Mouse (Mus musculus) cerebellum, postnatal 36 days (tissue): ENCODE measurements around the gene Nbas.
A peak's percentile ranks its signal among the peaks of the same experiment; 100 is the strongest.

Experiments
- DNase-seq, 2 experiments: peaks; one replicate each; pipeline ENCODE4 v3.0.0; 2021 to 2022; ENCODE audit warnings: mixed read lengths in 2 of 2

Nbas gene

DNA sequence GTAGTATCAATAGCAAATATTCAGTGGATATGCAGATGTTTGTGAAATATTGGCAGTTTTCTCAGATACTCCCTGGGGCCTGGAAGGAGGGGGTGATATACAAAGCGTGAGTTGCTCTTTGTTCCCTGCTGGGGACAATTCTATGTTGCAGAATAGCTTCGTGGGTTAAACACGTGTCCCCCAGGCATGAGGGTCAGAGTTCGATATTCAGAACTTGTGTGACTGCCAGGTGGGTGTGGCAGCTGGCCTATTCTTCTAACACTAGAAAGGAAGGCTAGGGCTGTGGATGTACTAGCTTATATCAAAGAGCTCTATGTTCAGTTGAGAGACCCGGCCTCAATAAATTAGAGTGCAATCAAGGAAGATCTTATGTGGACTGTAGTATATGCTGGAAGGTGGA, 274.9 kb downstream of the Nbas start:
- DNase-seq, result no peak

GRCm38 (mm10) chr12:13563646-13564289, 294.8 kb downstream of the Nbas start:
- no peak for DNase-seq

DNA sequence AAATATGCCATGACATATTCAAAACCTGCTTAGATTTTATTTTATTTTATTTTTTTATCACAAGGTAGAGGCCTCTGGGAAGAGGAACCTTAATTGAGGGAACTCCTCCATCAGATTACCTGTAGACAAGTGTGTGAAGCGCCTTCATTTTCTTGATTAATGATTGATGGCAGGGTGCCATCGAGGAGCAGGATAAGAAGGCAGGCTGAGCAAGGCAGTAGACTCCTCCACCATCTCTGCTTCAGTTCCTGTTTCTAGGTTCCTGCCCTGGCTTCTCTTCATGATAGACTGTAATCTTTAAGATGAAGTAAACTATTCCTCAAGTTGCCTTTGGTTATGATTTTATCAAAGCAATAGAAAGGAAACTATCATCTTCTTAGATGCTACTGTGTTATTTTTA, 295.4 kb downstream of the Nbas start:
- DNase-seq, result no peak

GRCm38 (mm10) chr12:13566421-13566820, 297.5 kb downstream of the Nbas start:
- no peak for DNase-seq

GRCm38 (mm10) chr12:13575158-13575557, 306.2 kb downstream of the Nbas start:
- DNase-seq, result no peak

- DNase-seq, result no peak
These were observed 307.0 kb downstream of the Nbas start for GRCm38 (mm10) chr12:13575605-13576600.

- DNase-seq, result no peak
These were observed 307.8 kb downstream of the Nbas start for GRCm38 (mm10) chr12:13576761-13577160.

DNA sequence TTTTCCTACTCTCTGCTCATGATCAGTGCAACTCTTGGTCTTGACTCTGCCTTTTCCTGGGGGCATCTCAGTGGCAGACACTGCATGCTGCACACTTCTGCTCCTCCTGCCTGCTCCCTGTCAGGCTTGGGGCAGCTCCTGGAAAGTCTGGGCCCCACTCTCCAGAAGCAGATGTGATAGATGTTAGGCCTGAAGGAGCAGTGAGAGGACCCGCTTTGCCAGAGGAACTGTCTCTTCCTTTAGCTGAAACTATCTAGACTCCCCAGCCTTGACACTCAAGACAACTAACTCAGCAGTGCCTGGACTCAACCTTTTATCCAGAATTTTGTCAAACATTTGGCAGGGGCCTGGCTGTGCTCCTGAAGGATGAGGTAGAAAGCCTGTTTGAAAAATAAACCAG, 311.9 kb downstream of the Nbas start:
- no peak for DNase-seq

DNA sequence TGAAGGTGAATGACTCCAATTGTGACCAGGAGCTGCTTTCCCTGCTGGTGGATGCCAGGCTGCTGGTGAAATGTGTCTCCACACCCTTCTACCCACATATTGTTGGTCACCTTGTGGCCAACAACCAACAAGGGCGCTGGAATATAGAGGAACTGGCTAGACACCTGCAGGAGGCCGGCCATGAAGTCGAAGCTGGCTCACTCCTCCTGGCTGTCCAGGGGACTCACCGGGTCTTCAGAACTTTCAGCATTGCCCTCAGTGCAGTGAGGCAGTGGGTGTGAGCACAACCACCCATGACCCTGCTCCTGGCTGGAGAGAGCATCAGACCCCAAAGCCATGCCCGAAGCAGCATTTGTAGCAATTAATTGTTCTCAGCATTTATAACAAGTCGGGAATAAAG, 314.5 kb downstream of the Nbas start:
- DNase-seq, result no peak

- no peak for DNase-seq
These were observed 316.7 kb downstream of the Nbas start for GRCm38 (mm10) chr12:13585527-13586156.

DNA sequence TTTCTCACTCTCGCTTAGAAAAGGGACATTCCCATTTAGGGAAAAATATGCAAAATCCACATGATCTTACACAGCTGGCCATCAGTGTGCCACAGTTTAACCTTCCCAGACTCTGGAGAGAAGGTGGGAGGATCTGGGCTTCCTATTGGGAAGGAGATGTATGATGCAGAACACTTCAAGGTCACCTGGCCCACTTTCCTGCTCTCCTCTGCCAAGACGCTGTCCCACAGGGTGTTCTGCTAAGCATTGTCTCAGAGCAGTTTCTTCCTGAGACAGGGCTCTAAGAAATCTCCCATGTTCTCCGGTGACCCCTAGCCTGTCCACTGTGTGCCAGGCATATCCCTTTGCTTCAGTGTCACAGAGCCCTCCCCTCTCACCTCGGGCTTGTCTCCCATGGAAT, 318.7 kb downstream of the Nbas start:
- DNase-seq, result no peak

DNA sequence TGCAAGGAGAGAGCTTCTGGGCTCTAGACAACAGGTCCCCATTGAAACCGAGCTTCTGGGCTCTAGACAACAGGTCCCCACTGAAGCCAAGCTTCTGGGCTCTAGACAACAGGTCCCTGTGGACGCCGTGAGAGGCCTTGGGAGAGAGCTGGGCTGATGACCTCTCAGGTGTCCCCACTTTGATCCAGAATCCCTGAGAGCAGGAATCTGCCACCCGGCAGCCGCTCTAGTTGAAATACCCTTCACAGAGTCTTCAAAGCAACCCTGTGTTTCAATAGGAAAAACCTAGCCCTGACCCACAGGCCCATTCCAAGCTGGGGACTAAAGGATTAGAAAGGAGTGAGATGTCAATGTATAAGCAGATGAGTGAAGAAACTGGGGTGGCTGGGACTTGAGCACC, 320.1 kb downstream of the Nbas start:
- no peak for DNase-seq

DNA sequence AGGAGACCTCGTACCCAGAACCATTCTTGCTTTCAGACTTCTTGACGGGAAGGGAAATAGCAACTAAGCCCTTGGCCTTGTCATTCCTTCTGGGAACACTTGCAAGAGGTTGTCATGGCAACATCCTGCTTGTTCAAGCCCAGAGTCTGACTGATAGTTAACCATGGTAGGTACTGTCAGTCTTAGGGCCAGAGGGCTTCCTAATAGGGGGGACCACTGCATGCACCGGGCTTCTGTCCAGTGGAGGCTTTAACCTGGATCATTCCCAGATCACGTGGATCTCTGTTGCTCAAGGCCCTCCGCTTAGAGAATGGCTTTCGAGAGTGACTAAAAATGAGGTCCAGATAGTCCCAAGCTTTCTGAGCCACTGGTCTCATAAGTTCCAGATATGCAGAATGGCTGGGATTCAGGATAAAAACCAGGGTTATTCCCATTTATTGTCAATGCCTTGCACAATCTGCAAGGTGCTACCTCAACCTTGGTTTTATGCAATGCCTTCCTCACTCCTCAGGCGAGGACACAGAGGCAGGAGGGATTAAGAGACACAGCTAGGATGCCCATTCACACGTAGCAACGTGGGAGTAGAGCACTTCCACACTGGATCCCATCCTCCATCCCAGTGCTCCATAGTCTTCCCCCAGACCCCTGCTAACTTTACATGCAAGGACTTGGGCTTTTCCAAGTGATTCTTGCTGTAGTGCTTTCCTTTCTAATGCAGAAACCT, 326.0 kb downstream of the Nbas start:
- DNase-seq, result no peak

DNA sequence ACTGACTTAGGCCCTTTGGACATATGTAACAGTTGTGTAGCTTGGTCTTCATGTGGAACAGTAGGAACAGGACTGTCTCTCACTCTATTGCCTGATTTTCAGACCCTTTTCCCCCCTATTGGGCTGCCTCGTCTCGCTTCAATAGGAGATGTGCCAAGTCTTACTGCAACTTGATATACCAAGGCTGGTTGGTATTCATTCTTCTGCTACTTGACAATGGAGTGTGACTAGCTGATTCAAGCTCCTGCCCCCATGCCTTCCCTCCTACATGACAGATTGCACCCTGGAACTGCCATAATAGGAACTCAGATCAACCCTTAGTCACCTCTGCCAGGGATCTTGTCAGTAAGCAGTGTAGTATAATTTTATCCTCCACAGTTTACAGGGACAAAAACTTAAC, 328.1 kb downstream of the Nbas start:
- DNase-seq, result no peak

GRCm38 (mm10) chr12:13598545-13598944, 329.6 kb downstream of the Nbas start:
- peak in 1 of 2 experiments; percentile 10 for DNase-seq

DNA sequence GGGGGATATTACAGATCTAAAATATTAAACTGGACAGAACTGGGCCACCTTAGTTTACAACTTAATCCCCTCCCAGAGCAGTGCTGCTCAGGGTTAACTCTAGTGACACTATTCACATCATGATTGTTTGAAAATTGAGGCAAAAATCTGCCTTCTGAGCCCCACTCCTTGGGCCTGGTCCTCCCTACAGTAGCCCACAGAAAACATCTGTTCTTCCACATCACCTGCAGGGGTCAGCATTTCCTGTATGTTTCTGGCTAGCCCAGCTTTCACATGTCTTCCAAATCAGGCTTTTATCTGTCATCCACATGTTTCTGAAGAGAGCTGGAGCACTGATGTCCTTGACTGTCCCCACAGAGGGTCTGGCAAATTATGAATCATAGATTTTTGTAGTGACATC, 333.5 kb downstream of the Nbas start:
- no peak for DNase-seq

DNA sequence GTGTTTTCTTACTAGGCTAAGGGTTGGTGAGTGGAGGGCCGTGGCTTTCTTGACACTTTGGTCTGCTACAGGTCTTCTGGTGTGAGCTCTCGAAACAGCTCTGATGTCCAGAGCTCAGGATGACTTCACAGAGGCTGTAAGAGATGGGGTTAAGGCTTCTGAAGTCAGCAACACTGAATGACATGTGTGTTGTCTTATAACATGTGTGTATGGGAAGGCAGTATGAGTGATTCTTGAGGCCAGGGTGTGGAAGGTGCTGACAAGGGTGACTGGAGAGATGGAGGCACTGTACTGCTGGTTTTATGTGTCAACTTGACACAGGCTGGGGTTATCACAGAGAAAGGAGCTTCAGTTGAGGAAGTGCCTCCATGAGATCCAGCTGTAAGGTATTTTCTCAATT, 338.1 kb downstream of the Nbas start:
- no peak for DNase-seq

DNA sequence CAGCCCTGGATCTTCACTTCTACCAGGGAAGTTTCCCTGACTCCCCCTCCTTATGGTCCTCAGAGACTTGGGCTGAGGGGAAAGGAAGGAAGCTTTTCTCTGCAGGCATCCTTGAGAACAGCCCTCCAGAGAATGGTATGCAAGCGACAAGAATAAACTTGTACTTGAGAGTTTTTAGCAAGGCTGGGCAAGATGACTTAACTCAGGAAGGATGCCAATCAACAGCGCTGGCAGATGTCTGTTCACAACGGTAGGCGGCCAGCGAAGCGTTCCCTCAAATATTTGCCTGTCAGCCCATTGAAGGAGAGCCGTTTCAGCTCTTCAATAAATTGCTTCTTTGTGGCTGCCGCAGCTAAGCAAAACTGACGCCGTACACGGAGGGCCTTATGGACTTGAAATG, 340.1 kb downstream of the Nbas start:
- no peak for DNase-seq

DNA sequence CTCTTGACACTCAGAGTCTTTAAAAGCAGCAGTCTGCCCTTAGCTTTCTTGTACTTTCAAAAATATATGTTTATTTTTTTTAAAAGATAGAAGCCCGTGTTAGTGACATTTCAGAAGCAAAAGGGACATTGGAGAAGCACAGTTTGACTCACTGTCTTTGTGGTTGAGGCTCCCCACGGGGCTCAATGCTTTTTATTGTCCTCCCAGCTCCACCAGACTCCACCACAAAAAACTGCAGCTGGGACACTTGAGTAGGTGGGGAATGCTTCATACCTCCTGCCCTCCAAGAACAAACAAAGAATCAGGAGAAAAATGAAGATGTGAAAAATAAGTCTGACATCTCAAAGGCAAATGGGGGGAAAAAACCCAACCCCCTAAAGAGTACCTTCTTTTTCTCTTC, 344.1 kb downstream of the Nbas start:
- DNase-seq, result no peak

DNA sequence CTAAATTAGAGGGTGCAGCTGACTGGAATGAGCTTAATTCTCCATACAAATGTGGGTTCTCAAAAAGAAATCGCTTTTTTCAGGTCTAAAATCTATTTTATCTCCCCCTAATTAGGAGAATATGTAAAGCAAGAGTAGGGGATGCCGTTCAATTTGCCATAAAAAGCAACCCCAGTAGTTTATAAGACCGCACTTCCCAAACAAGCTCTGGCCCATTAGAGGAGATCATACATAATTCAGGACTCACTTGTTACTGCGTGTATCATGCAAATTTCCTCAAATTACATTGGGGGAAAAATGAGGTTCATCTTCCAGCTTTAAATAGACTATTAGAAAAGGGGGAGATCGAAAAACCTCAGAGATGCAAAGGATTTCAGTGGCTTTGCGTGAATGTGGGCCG, 346.7 kb downstream of the Nbas start:
- DNase-seq, result no peak

DNA sequence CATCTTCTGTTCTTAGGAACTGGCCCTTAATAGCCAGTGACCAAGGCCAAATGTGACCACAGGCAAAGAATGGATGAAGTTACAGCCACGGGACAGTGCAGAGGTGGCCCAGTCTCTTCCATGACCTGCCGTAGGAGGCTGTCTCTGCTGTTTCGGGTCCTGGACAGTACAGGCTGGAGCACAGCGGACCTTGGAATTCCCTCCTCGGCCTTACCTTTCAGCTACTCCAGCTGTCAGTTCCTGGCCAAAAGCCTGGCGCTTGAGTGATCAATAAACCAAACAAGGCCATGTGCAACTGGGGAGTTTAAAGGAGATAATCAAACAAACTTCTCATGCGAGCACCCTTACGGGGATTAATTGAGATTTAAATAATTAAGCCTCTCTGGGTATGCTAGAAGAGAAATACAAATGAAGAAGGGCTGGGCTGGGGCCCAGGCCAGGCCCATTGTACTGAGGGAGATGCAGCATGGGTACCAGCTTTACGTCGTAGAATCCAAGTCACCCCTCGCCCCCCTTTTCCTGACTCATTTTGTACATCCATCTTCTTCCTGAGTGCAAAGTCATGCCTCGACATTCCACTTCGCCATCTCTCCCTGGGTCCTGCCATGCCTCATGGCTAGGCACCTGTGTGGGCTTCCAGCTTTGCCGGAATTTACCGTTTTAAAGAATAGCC, 353.4 kb downstream of the Nbas start:
- DNase-seq, result no peak
